Mouse (Mus musculus) limb, embryonic 15.5 days (tissue): ENCODE data around the gene Clec16a. TPM values are rescaled to one million over a fixed set of nuclear protein-coding genes. Genes with fewer than 3 reads are reported as not detected.

Experiments used
- ATAC-seq: fragments of 200-750 bp; cut with Nextera tagmentation; 2 replicates; pipeline ENCODE4 v1.8.0; 2017; ENCODE audit warnings: low read depth, moderate TSS enrichment; ENCODE audit not compliant: insufficient number of reproducible peaks, low FRiP score, low TSS enrichment
- H3K27ac ChIP-seq: fragments of 300-500 bp; sonication (generic); 2 replicates; pipeline ENCODE4 v1.5.1; 2015; ENCODE audit warnings: moderate library complexity, mild to moderate bottlenecking, inconsistent platforms
- H3K27me3 ChIP-seq: fragments of 300-500 bp; sonication (generic); 2 replicates; pipeline ENCODE4 v1.6.1; 2015; ENCODE audit warnings: inconsistent platforms
- H3K36me3 ChIP-seq: fragments of 300-500 bp; sonication (generic); 2 replicates; pipeline ENCODE4 v1.6.1; 2015; ENCODE audit warnings: inconsistent platforms
- H3K4me1 ChIP-seq: fragments of 300-500 bp; sonication (generic); 2 replicates; pipeline ENCODE4 v1.6.1; 2015; ENCODE audit warnings: inconsistent platforms
- H3K4me2 ChIP-seq: fragments of 300-500 bp; sonication (generic); 2 replicates; pipeline ENCODE4 v1.6.1; 2015; ENCODE audit warnings: mild to moderate bottlenecking, inconsistent platforms
- H3K4me3 ChIP-seq: fragments of 300-500 bp; sonication (generic); 2 replicates; pipeline ENCODE4 v1.5.1; 2015; ENCODE audit warnings: mild to moderate bottlenecking, inconsistent platforms
- H3K9ac ChIP-seq: fragments of 300-500 bp; sonication (generic); 2 replicates; pipeline ENCODE4 v1.6.1; 2015; ENCODE audit warnings: inconsistent platforms
- H3K9me3 ChIP-seq: fragments of 300-500 bp; sonication (generic); 2 replicates; pipeline ENCODE4 v1.6.1; 2016; ENCODE audit warnings: inconsistent platforms
- WGBS: fragments of 180-500 bp; shearing (Covaris S2); methylation state at CpG from one replicate; pipeline ENCODE4 v1.1.7; 2015; 5-methylcytosine and 5-hydroxymethylcytosine counted together
- polyA plus RNA-seq: library from polyadenylated mRNA; unstranded; fragments of >200 nt; fragmentation: Nextera tagmentation; extraction: Ambion mirVana; gene quantifications from 2 replicates; pipeline ENCODE4 v1.2.1, GENCODE M21; 2015

Clec16a gene
- polyA plus RNA-seq, 1 experiment from 2014 or later = 34.3 TPM

GRCm38 (mm10) chr16:10565278-10565885, 20.2 kb downstream of the Clec16a start:
- H3K27me3 ChIP-seq = no peaks in the 10 kb centered on the region
- ATAC-seq = peak; percentile 42; the same call in 1 of the 2 replicates
- WGBS = 36% methylated on average over 4 of the region's 4 CpGs
- no peak overlapping the region for H3K4me3 ChIP-seq
- peaks cover 7% of the 10 kb centered on the region; the same call in 1 of the 2 replicates for H3K4me1 ChIP-seq
- H3K36me3 ChIP-seq = peaks cover 41% of the 10 kb centered on the region
- no peak overlapping the region for H3K27ac ChIP-seq
- H3K9me3 ChIP-seq = no peaks in the 10 kb centered on the region
- H3K4me2 ChIP-seq = no peak overlapping the region
- no peak overlapping the region for H3K9ac ChIP-seq

- Histone ChIP-seq H3K4me1 (peaks cover 7% of the 10 kb centered on the region; the same call in 1 of the 2 replicates), H3K9me3 (no peaks in the 10 kb centered on the region), H3K9ac (no peak overlapping the region), H3K27me3 (no peaks in the 10 kb centered on the region), H3K4me2 (no peak overlapping the region), H3K36me3 (peaks cover 31% of the 10 kb centered on the region; the same call in 1 of the 2 replicates), H3K27ac (no peak overlapping the region), H3K4me3 (no peak overlapping the region)
- no peak for ATAC-seq
- 94% methylated on average over 4 of the region's 4 CpGs for WGBS
Measured at GRCm38 (mm10) chr16:10567153-10567552, 22.0 kb downstream of the Clec16a start.

GRCm38 (mm10) chr16:10569809-10570395, 24.8 kb downstream of the Clec16a start:
- no peak overlapping the region for H3K4me2 ChIP-seq
- no peak overlapping the region for H3K9ac ChIP-seq
- no peak for ATAC-seq
- 83% methylated on average over 5 of the region's 5 CpGs for WGBS
- peaks cover 7% of the 10 kb centered on the region; the same call in 1 of the 2 replicates for H3K4me1 ChIP-seq
- peaks cover 36% of the 10 kb centered on the region for H3K36me3 ChIP-seq
- no peaks in the 10 kb centered on the region for H3K9me3 ChIP-seq
- no peak overlapping the region for H3K4me3 ChIP-seq
- H3K27me3 ChIP-seq = no peaks in the 10 kb centered on the region
- H3K27ac ChIP-seq = no peak overlapping the region

DNA sequence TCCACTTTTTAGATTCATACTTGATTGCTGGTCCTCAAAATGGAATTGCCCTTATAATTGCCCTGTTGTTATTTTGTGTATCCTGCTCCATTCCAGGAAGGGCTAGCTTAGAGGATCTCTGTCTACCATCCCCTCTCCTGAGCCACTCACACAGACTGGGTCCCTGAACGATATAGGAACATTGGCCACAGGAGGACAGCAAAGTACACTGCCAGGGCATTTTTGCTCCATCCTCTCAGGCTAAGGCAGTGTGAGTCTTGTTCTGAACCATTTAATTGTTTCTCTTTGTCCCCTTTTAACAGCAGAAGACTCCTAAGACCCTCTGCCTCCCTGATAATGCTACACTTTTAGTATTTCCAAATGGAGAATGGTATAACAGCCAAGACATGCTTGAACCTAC, 25.6 kb downstream of the Clec16a start:
- no peak overlapping the region for H3K4me3 ChIP-seq
- no peaks in the 10 kb centered on the region for H3K9me3 ChIP-seq
- 58% methylated on average over 1 of the region's 1 CpGs for WGBS
- H3K27me3 ChIP-seq = no peaks in the 10 kb centered on the region
- no peak overlapping the region for H3K27ac ChIP-seq
- no peak overlapping the region for H3K4me2 ChIP-seq
- H3K4me1 ChIP-seq = peaks cover 3% of the 10 kb centered on the region; the same call in 1 of the 2 replicates
- no peak overlapping the region for H3K9ac ChIP-seq
- peaks cover 38% of the 10 kb centered on the region for H3K36me3 ChIP-seq
- no peak for ATAC-seq

GRCm38 (mm10) chr16:10571820-10572219, 26.7 kb downstream of the Clec16a start:
- no peak overlapping the region for H3K4me2 ChIP-seq
- H3K4me1 ChIP-seq = no peaks in the 10 kb centered on the region; the same call in 1 of the 2 replicates
- no peak overlapping the region for H3K27ac ChIP-seq
- H3K4me3 ChIP-seq = no peak overlapping the region
- H3K27me3 ChIP-seq = no peaks in the 10 kb centered on the region
- H3K9me3 ChIP-seq = no peaks in the 10 kb centered on the region
- WGBS = 35% methylated on average over 2 of the region's 2 CpGs
- H3K36me3 ChIP-seq = peaks cover 49% of the 10 kb centered on the region
- no peak for ATAC-seq
- H3K9ac ChIP-seq = no peak overlapping the region

- WGBS = 27% methylated on average over 2 of the region's 2 CpGs
- H3K9me3 ChIP-seq = no peaks in the 10 kb centered on the region
Measured at GRCm38 (mm10) chr16:10574936-10575335, 29.8 kb downstream of the Clec16a start.

GRCm38 (mm10) chr16:10575915-10576314, 30.8 kb downstream of the Clec16a start:
- H3K27ac ChIP-seq = no peak overlapping the region
- H3K4me1 ChIP-seq = no peaks in the 10 kb centered on the region; the same call in 1 of the 2 replicates
- H3K4me2 ChIP-seq = no peak overlapping the region
- no peaks in the 10 kb centered on the region for H3K27me3 ChIP-seq
- ATAC-seq = no peak
- WGBS = 80% methylated on average over 4 of the region's 4 CpGs
- peaks cover 67% of the 10 kb centered on the region for H3K36me3 ChIP-seq
- no peak overlapping the region for H3K4me3 ChIP-seq
- no peaks in the 10 kb centered on the region for H3K9me3 ChIP-seq
- no peak overlapping the region for H3K9ac ChIP-seq

More at GRCm38 (mm10) chr16:10574936-10575335, 29.8 kb downstream of the Clec16a start:
- H3K4me3 ChIP-seq = no peak overlapping the region
- no peak for ATAC-seq
- H3K9ac ChIP-seq = no peak overlapping the region
- no peaks in the 10 kb centered on the region; the same call in 1 of the 2 replicates for H3K4me1 ChIP-seq
- H3K36me3 ChIP-seq = peaks cover 63% of the 10 kb centered on the region
- no peak overlapping the region for H3K4me2 ChIP-seq
- no peaks in the 10 kb centered on the region for H3K27me3 ChIP-seq
- H3K27ac ChIP-seq = no peak overlapping the region

DNA sequence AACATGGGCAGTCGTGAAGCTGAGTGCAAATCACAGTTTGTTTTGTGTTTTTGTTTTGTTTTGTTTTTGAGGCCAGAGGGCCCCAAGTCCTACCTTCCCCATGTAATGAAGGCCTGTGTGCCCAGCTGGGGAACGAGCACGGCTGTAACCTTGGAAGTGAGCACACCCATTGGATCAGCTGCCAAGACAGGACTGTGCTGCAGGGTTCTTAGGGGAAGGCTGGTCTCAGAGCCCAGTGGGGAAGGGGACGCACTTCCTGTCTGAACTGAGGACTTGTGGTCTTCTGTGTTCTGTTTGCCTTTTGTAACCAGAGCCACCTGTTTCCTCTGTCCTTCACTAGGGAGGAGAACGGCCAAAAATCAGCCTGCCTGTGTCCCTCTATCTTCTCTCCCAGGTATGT, 32.4 kb downstream of the Clec16a start:
- ATAC-seq = no peak

DNA sequence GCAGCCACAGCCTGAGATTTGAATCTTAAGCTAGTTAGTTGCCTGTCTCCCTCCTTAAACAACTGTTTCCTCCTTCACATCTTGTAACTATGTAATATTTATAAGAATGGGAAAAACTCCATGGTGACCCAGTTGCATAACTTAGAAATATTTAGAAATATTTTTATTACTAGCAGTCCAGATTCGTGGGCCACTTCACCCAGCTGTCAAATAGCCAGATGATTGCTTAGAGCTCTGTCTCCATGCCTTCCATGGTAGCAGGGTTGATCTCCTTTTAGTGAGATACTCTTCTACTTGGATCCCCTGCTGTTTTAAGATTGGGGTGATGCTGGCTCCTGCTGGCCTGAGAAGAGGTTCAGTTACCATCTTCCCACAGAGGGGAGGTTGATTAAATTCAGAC, 33.2 kb downstream of the Clec16a start:
- Histone ChIP-seq H3K27me3 (no peaks in the 10 kb centered on the region), H3K9ac (no peak overlapping the region), H3K4me3 (no peak overlapping the region), H3K27ac (no peak overlapping the region), H3K4me1 (no peaks in the 10 kb centered on the region; the same call in 1 of the 2 replicates), H3K9me3 (no peaks in the 10 kb centered on the region), H3K36me3 (peaks cover 83% of the 10 kb centered on the region), H3K4me2 (no peak overlapping the region)
- 53% methylated on average over 1 of the region's 1 CpGs for WGBS
- ATAC-seq = no peak

More for the DNA sequence above, 32.4 kb downstream of the Clec16a start:
- no peaks in the 10 kb centered on the region; the same call in 1 of the 2 replicates for H3K4me1 ChIP-seq
- no peak overlapping the region for H3K4me3 ChIP-seq
- peaks cover 81% of the 10 kb centered on the region for H3K36me3 ChIP-seq
- H3K27ac ChIP-seq = no peak overlapping the region
- no peaks in the 10 kb centered on the region for H3K27me3 ChIP-seq
- WGBS = 65% methylated on average over 5 of the region's 5 CpGs
- H3K9me3 ChIP-seq = no peaks in the 10 kb centered on the region
- H3K9ac ChIP-seq = no peak overlapping the region
- H3K4me2 ChIP-seq = no peak overlapping the region

GRCm38 (mm10) chr16:10581234-10581898, 36.2 kb downstream of the Clec16a start:
- Histone ChIP-seq H3K27me3 (no peaks in the 10 kb centered on the region), H3K9ac (no peak overlapping the region), H3K4me3 (no peak overlapping the region), H3K36me3 (peaks cover 73% of the 10 kb centered on the region), H3K4me2 (no peak overlapping the region), H3K27ac (no peak overlapping the region), H3K9me3 (no peaks in the 10 kb centered on the region), H3K4me1 (no peaks in the 10 kb centered on the region)
- ATAC-seq = no peak
- WGBS = 87% methylated on average over 2 of the region's 2 CpGs

GRCm38 (mm10) chr16:10585165-10585564, 40.0 kb downstream of the Clec16a start:
- peaks cover 55% of the 10 kb centered on the region for H3K36me3 ChIP-seq
- ATAC-seq = no peak
- H3K9me3 ChIP-seq = no peaks in the 10 kb centered on the region
- no peak overlapping the region for H3K27ac ChIP-seq
- no peaks in the 10 kb centered on the region for H3K4me1 ChIP-seq
- no peaks in the 10 kb centered on the region for H3K27me3 ChIP-seq
- H3K9ac ChIP-seq = no peak overlapping the region
- no peak overlapping the region for H3K4me3 ChIP-seq
- H3K4me2 ChIP-seq = no peak overlapping the region
- 76% methylated on average over 1 of the region's 1 CpGs for WGBS

GRCm38 (mm10) chr16:10586546-10586945, 41.4 kb downstream of the Clec16a start:
- H3K36me3 ChIP-seq = peaks cover 45% of the 10 kb centered on the region
- 85% methylated on average over 3 of the region's 3 CpGs for WGBS
- H3K9ac ChIP-seq = no peak overlapping the region
- H3K4me2 ChIP-seq = no peak overlapping the region
- no peaks in the 10 kb centered on the region for H3K27me3 ChIP-seq
- no peak overlapping the region for H3K27ac ChIP-seq
- H3K9me3 ChIP-seq = no peaks in the 10 kb centered on the region
- no peaks in the 10 kb centered on the region for H3K4me1 ChIP-seq
- H3K4me3 ChIP-seq = no peak overlapping the region
- ATAC-seq = no peak
